ENCODE assay signal across 29 mouse cellular contexts in the genomic region with DNA sequence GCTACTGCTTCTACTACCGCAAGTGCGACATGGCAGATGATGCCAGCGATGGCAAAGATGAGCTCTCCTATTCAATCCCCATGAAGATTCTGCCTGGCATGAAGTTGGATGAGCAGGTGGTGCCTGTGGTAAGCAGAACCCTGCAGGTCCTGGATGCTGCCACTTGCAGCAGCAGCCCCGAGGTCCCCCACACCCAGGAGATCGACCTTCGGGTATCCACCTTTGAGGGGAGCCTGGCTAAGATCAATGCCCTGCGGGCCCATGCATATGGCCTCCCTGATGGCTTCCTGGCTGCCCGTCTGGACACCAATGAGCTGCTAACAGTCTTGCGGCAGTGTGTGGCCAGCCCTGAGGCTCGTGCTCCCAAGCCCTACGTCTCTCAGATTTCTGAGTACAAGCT. TPM values are rescaled to one million over a fixed set of nuclear protein-coding genes. Genes with fewer than 3 reads are reported as not detected.
A peak's percentile ranks its signal among the peaks of the same experiment; 100 is the strongest.
DNase-seq lines count a peak whose midpoint lies in the region; ATAC-seq and TF ChIP-seq lines count a peak whose summit lies in the region.
"Had no signal": no experiment of that assay in that cellular context is flagged by ENCODE, and none has a peak within 500 bp of the region (broad histone marks: within the 10 kb centered on the region; RNA-seq: fewer than 3 reads in every experiment).

No protein-coding gene starts in this region.

- no peak for ATAC-seq in heart, embryonic 16.5 days (replicated peaks; ENCODE audit: extremely low read depth, insufficient read depth, low FRiP score)
- ATAC-seq: forebrain, embryonic 15.5 days; intestine, embryonic 16.5 days; midbrain, embryonic 15.5 days; Patski had no signal

- H3K4me1 ChIP-seq in heart, embryonic 16.5 days (ENCODE audit: control insufficient read depth, insufficient read depth, low read length): no peaks in the 10 kb centered on the region
- H3K4me1 ChIP-seq in ES-Bruce4 (ENCODE audit: control insufficient read depth, insufficient read depth, low read length): no peaks in the 10 kb centered on the region
- H3K4me1 ChIP-seq: embryonic facial prominence, embryonic 12.5 days; forebrain, embryonic 15.5 days; hindbrain, embryonic 13.5 days; limb, embryonic 13.5 days; lung, embryonic 15.5 days; midbrain, embryonic 10.5 days; midbrain, embryonic 15.5 days; neural tube, embryonic 15.5 days; stomach, embryonic 15.5 days had no signal

- no peak overlapping the region for H3K27ac ChIP-seq in heart, embryonic 16.5 days (ENCODE audit: low read length)
- no peak overlapping the region for H3K27ac ChIP-seq in ES-Bruce4 (ENCODE audit: insufficient read depth, low read length)
- H3K27ac ChIP-seq: embryonic facial prominence, embryonic 12.5 days; forebrain, embryonic 15.5 days; hindbrain, embryonic 13.5 days; limb, embryonic 13.5 days; lung, embryonic 15.5 days; midbrain, embryonic 10.5 days; midbrain, embryonic 15.5 days; neural tube, embryonic 15.5 days; stomach, embryonic 15.5 days had no signal

- no peak for TF ChIP-seq POLR2A in ES-Bruce4 (IDR thresholded peaks at IDR 0.05; ENCODE audit: insufficient read depth, low read length)

- peak overlapping the region; percentile 32; the same call in 1 of the 2 replicates for H3K4me2 ChIP-seq in heart, embryonic 16.5 days (ENCODE audit: low read depth, low read length)
- H3K4me2 ChIP-seq: embryonic facial prominence, embryonic 12.5 days; forebrain, embryonic 15.5 days; hindbrain, embryonic 13.5 days; limb, embryonic 13.5 days; liver, embryonic 11.5 days; lung, embryonic 15.5 days; midbrain, embryonic 15.5 days; neural tube, embryonic 15.5 days; stomach, embryonic 15.5 days had no signal

- no peak overlapping the region for H3K9ac ChIP-seq in heart, embryonic 16.5 days (ENCODE audit: low read length)
- no peak overlapping the region for H3K9ac ChIP-seq in ES-Bruce4 (ENCODE audit: low read depth, poor library complexity, severe bottlenecking)
- H3K9ac ChIP-seq: embryonic facial prominence, embryonic 12.5 days; forebrain, embryonic 15.5 days; hindbrain, embryonic 13.5 days; limb, embryonic 13.5 days; lung, embryonic 15.5 days; midbrain, embryonic 15.5 days; neural tube, embryonic 15.5 days; stomach, embryonic 15.5 days had no signal

- no peaks in the 10 kb centered on the region for H3K9me3 ChIP-seq in heart, embryonic 16.5 days (replicated peaks; ENCODE audit: control insufficient read depth, low read length)
- no peaks in the 10 kb centered on the region for H3K9me3 ChIP-seq in ES-Bruce4 (replicated peaks; ENCODE audit: control insufficient read depth, insufficient read depth, low read length, poor library complexity, severe bottlenecking)
- H3K9me3 ChIP-seq: embryonic facial prominence, embryonic 12.5 days; forebrain, embryonic 15.5 days; hindbrain, embryonic 13.5 days; limb, embryonic 13.5 days; lung, embryonic 15.5 days; midbrain, embryonic 10.5 days; midbrain, embryonic 15.5 days; neural tube, embryonic 15.5 days; stomach, embryonic 15.5 days had no signal

- 66% methylated on average over 11 of the region's 11 CpGs for WGBS in heart, embryonic 16.5 days

- TF ChIP-seq EP300 in ES-Bruce4 (IDR thresholded peaks at IDR 0.05; ENCODE audit: insufficient read depth, low read depth, low read length): no peak

- no peaks in the 10 kb centered on the region for H3K36me3 ChIP-seq in heart, embryonic 16.5 days (ENCODE audit: control insufficient read depth, insufficient read depth)
- no peaks in the 10 kb centered on the region for H3K36me3 ChIP-seq in ES-Bruce4 (ENCODE audit: control insufficient read depth, insufficient read depth, low read length, poor library complexity, severe bottlenecking)
- H3K36me3 ChIP-seq: embryonic facial prominence, embryonic 12.5 days; forebrain, embryonic 15.5 days; limb, embryonic 13.5 days; lung, embryonic 15.5 days; midbrain, embryonic 10.5 days; midbrain, embryonic 15.5 days; neural tube, embryonic 15.5 days; stomach, embryonic 15.5 days had no signal

- no peak overlapping the region for H3K4me3 ChIP-seq in heart, embryonic 16.5 days (ENCODE audit: low read length)
- peak overlapping the region; percentile 8 for H3K4me3 ChIP-seq in ES-Bruce4 (ENCODE audit: low read depth, low read length)
- H3K4me3 ChIP-seq: embryonic facial prominence, embryonic 12.5 days; forebrain, embryonic 15.5 days; hindbrain, embryonic 13.5 days; limb, embryonic 13.5 days; lung, embryonic 15.5 days; midbrain, embryonic 10.5 days; midbrain, embryonic 15.5 days; neural tube, embryonic 15.5 days; stomach, embryonic 15.5 days had no signal

- peaks cover 5% of the 10 kb centered on the region for H3K27me3 ChIP-seq in heart, embryonic 16.5 days (ENCODE audit: control insufficient read depth, insufficient read depth, low read length)
- H3K27me3 ChIP-seq in ES-Bruce4 (ENCODE audit: control insufficient read depth, insufficient read depth, low read length, poor library complexity, severe bottlenecking): no peaks in the 10 kb centered on the region; the same call in 1 of the 2 replicates
- H3K27me3 ChIP-seq: forebrain, embryonic 15.5 days; lung, embryonic 15.5 days; neural tube, embryonic 15.5 days; stomach, embryonic 15.5 days had no signal

- peak; percentile 49 to 54 for DNase-seq in cerebellum, postnatal 14 days
- no peak for DNase-seq in cerebellum, adult 11 months
- no peak for DNase-seq in heart, postnatal 4 days
- DNase-seq in brain, adult 2 months (ENCODE audit: low read depth, low spot score): peak; percentile 7
- no peak for DNase-seq in kidney, adult 8-10 months
- DNase-seq: adrenal gland, postnatal 10 days; B cell, adult 2 months; embryo, embryonic 11 days; gastrocnemius, postnatal 25 days; heart, adult 11 months; heart, postnatal 36 days; kidney, postnatal 14 days; right cerebral cortex, postnatal 25 days; thymus, adult 18-20 months; thymus, postnatal 25 days had no signal

- TF ChIP-seq CTCF in ES-Bruce4 (IDR thresholded peaks at IDR 0.05; ENCODE audit: low read depth, low read length): no peak

RNA-seq across cellular contexts. Expression of gene Prps1, which starts 23.6 kb away (rescaled TPM):
- polyA plus RNA-seq in heart, embryonic 16.5 days (2015; fragmentation: Nextera tagmentation; extraction: Ambion mirVana): 48.7 and 57.4 TPM in 2 replicates
- total RNA-seq in heart, postnatal 4 days (2021): 10 to 100 TPM; 29.9 to 31.2 TPM
- polyA plus RNA-seq in ES-Bruce4 (2011; ENCODE audit: insufficient read depth, insufficient read length, low read depth, missing spikeins): 121 TPM in 2 replicates

Comparison
In these comparisons a context has a peak if more than half of its experiments do, and no peak if none do; other contexts are left out.
1. DNase-seq: peak in cerebellum, postnatal 14 days (2 of 2) and brain, adult 2 months (single experiment); none in cerebellum, adult 11 months (single experiment), heart, postnatal 4 days (single experiment) and kidney, adult 8-10 months (0 of 2).